Mouse (Mus musculus): ENCODE data around the gene Gls.

DNA sequence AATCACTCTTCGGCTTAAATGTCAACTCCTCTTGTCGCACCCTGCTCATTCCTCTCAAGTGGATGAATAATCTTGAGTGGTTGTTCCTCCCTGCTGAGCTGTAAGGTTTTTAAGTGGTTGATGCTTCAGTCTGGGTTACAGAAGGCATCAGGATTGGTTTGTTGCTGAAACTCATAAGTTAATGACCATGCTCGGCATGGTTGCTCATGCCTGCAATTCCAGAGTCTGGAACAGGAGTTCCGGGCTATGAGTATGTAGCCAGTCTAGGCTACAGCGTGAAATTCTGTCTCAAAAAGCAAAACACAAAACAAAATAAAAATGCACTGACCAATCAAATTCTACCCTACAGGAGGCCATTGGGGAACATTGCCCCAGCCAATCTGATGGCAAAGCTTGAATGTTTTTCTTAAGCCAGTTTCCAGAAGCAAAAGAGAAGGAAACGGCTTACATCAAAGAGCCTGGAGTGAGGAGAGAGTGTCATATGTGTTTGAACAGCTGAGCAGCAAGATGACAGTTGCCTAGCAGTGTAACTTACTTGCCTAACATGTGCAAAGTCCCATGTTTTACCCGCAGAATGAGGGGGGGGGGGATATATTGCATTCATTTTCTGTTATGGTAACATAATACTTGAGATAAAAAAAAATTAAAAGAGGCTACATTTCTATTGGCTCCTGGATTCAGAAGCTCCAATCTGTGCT is 18.2 kb upstream of the Gls start:
- TF ChIP-seq HCFC1 (IDR thresholded peaks at IDR 0.05; ENCODE audit: borderline replicate concordance, insufficient read depth, low read length) = no peak
- TF ChIP-seq MAFK (IDR thresholded peaks at IDR 0.05; ENCODE audit: insufficient read depth, low read depth, low read length) = no peak
